Mouse (Mus musculus) heart, embryonic 12.5 days (tissue): ENCODE data around the gene Cplx3. TPM values are rescaled to one million over a fixed set of nuclear protein-coding genes. Genes with fewer than 3 reads are reported as not detected.

Source experiments
- ATAC-seq: fragments of 200-750 bp; cut with Nextera tagmentation; 2 replicates; pipeline ENCODE4 v1.8.0; 2017; ENCODE audit warnings: moderate TSS enrichment, moderate library complexity; ENCODE audit not compliant: insufficient number of reproducible peaks, low FRiP score
- H3K27ac ChIP-seq: fragments of 300-500 bp; sonication (generic); 2 replicates; pipeline ENCODE4 v1.5.1; 2016; ENCODE audit warnings: mild to moderate bottlenecking, moderate library complexity; ENCODE audit not compliant: poor library complexity, severe bottlenecking
- H3K27me3 ChIP-seq: fragments of 300-500 bp; sonication (generic); replicated peaks from 2 replicates; pipeline ENCODE4 v1.6.1; 2016; ENCODE audit warnings: mild to moderate bottlenecking, moderate library complexity
- H3K36me3 ChIP-seq: fragments of 300-500 bp; sonication (generic); 2 replicates; pipeline ENCODE4 v1.6.1; 2016; ENCODE audit warnings: mild to moderate bottlenecking, moderate library complexity
- H3K4me1 ChIP-seq: fragments of 300-500 bp; sonication (generic); replicated peaks from 2 replicates; pipeline ENCODE4 v1.6.1; 2016; ENCODE audit warnings: mild to moderate bottlenecking
- H3K4me2 ChIP-seq: fragments of 300-500 bp; sonication (generic); 2 replicates; pipeline ENCODE4 v1.6.1; 2016; ENCODE audit warnings: mild to moderate bottlenecking, moderate library complexity
- H3K4me3 ChIP-seq: fragments of 300-500 bp; sonication (generic); 2 replicates; pipeline ENCODE4 v1.5.1; 2016; ENCODE audit warnings: mild to moderate bottlenecking
- H3K9ac ChIP-seq: fragments of 300-500 bp; sonication (generic); 2 replicates; pipeline ENCODE4 v1.6.1; 2016; ENCODE audit warnings: mild to moderate bottlenecking, moderate library complexity
- H3K9me3 ChIP-seq: fragments of 300-500 bp; sonication (generic); replicated peaks from 2 replicates; pipeline ENCODE4 v1.6.1; 2016; ENCODE audit warnings: mild to moderate bottlenecking, moderate library complexity
- WGBS: fragments of 180-500 bp; shearing (Covaris S2); methylation state at CpG from one replicate; pipeline ENCODE4 v1.1.7; 2016; 5-methylcytosine and 5-hydroxymethylcytosine counted together
- polyA plus RNA-seq: library from polyadenylated mRNA; unstranded; fragments of >200 nt; fragmentation: Nextera tagmentation; extraction: Ambion mirVana; gene quantifications from 2 replicates; pipeline ENCODE4 v1.2.1, GENCODE M21; 2016

Gene Cplx3
- polyA plus RNA-seq, 1 experiment from 2014 or later: not detected

DNA sequence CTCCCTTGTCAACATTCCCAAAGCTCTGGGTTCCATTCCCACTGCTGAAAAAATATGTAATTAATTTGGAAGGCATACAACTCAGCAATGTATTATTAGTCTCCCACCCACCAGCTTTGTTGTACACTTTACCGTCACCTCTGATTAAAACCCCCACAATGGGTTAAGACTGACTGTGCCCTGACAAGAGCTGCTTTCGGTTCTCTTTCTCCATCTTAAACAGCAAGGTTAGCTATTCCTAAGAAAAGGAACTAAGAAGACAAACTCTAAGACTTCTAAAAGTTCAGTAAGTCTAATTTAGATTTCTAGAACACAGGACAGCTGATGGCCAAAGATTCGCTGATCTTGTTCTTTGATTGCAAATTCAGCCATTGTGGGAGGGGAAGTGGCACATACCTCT, 48.9 kb downstream of the Cplx3 start:
- no peak overlapping the region for H3K4me2 ChIP-seq
- no peak overlapping the region for H3K9ac ChIP-seq
- H3K36me3 ChIP-seq: no peaks in the 10 kb centered on the region
- ATAC-seq: no peak
- H3K4me1 ChIP-seq: peaks cover 15% of the 10 kb centered on the region
- WGBS: 72% methylated on average over 3 of the region's 3 CpGs
- H3K27ac ChIP-seq: no peak overlapping the region
- H3K4me3 ChIP-seq: no peak overlapping the region
- no peaks in the 10 kb centered on the region for H3K27me3 ChIP-seq
- H3K9me3 ChIP-seq: no peaks in the 10 kb centered on the region

DNA sequence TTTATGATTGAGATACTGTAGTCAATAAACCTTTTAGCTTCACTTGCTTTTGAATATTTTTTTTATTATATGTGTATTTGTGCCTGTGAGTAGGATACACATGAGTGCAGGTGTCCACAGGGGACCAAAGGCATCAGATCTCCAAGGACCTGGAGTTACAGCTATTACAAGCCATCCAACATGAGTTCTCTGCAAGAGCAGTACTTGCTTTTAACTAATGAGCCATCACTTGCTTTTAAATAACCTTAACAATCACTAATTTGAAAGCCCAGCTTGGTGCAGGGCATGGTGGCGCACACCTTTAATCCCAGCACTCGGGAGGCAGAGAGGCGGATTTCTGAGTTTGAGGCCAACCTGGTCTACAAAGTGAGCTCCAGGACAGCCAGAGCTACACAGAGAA, 51.3 kb downstream of the Cplx3 start:
- peaks cover 17% of the 10 kb centered on the region for H3K4me1 ChIP-seq
- 63% methylated on average over 3 of the region's 3 CpGs for WGBS
- no peak overlapping the region for H3K4me3 ChIP-seq
- no peak overlapping the region for H3K9ac ChIP-seq
- no peak overlapping the region for H3K27ac ChIP-seq
- no peaks in the 10 kb centered on the region for H3K27me3 ChIP-seq
- no peak overlapping the region for H3K4me2 ChIP-seq
- no peak for ATAC-seq
- H3K9me3 ChIP-seq: no peaks in the 10 kb centered on the region
- H3K36me3 ChIP-seq: no peaks in the 10 kb centered on the region; the same call in 1 of the 2 replicates

DNA sequence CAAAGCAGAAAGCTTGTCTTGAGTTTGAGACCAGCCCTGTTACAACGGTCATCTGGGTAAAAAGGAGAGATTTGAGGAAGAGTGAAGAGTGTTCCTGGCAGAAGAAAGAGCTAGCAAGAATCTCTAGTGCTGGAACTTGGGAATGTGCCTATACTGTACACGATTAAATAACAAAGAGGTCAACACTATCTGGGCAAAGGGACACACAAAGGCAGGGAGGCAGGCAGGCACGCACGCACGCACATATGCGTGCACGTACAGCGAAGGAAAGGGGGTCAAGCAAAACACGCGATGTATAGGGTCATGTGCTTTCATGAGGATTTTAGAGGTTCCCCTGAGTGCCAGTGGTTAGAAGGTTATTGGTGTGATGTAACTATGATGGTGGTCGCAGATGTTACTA, 53.0 kb downstream of the Cplx3 start:
- peaks cover 32% of the 10 kb centered on the region for H3K4me1 ChIP-seq
- H3K4me3 ChIP-seq: no peak overlapping the region
- WGBS: 64% methylated on average over 11 of the region's 11 CpGs
- H3K27me3 ChIP-seq: no peaks in the 10 kb centered on the region
- no peak overlapping the region for H3K27ac ChIP-seq
- no peaks in the 10 kb centered on the region for H3K9me3 ChIP-seq
- ATAC-seq: no peak
- no peak overlapping the region for H3K9ac ChIP-seq
- peaks cover 15% of the 10 kb centered on the region for H3K36me3 ChIP-seq
- no peak overlapping the region for H3K4me2 ChIP-seq

DNA sequence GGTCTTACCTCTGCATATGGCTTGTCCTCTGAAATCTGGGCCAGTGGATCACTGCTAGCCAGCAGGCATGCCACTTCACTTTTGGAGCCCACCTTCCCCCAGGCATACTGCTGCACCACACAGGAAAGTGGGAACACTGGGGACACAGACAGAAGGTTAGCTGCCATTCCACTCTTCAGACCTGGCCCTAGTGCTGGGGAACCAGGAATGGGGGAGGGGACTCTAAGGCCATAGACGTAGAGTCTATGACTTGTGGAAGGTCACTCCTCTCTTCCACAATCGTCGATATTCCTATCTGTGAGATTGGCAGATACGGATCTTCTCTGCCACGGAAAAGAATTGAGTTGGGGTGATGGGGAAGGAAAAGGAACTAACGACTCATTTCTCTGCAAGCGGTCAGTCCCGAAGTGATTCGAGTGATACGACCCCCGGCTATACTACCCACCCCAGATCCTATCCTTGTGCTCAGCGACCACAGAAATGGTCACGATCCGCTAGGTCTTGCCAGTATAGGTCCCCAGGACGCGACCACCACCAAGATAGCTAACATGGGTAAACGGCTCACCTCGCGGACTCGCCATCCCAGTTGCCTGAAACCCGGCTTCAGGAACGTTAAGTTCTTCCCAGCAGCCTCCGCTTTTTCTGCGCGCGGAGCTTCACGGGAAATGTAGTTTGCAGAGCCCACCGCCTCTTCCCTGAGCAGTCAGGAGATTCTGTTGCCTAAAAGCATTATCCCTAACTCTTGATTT, 53.8 kb downstream of the Cplx3 start, which contains the start of gene Mpi:
Gene Mpi (minus strand): TSS at position 625 of the 749 bp plus-strand sequence.
- Histone ChIP-seq H3K36me3 (peaks cover 21% of the 10 kb centered on the region), H3K4me3 (peak within 1 kb of the TSS; percentile 79), H3K27ac (no peak within 1 kb of the TSS), H3K9me3 (no peaks in the 10 kb centered on the region), H3K4me2 (peak within 1 kb of the TSS; percentile 84), H3K27me3 (no peaks in the 10 kb centered on the region), H3K9ac (peak within 1 kb of the TSS; percentile 84), H3K4me1 (peaks cover 40% of the 10 kb centered on the region)
- under 1% methylated on average over 28 of the region's 28 CpGs for WGBS
- peak; percentile 40; the same call in 1 of the 2 replicates for ATAC-seq

DNA sequence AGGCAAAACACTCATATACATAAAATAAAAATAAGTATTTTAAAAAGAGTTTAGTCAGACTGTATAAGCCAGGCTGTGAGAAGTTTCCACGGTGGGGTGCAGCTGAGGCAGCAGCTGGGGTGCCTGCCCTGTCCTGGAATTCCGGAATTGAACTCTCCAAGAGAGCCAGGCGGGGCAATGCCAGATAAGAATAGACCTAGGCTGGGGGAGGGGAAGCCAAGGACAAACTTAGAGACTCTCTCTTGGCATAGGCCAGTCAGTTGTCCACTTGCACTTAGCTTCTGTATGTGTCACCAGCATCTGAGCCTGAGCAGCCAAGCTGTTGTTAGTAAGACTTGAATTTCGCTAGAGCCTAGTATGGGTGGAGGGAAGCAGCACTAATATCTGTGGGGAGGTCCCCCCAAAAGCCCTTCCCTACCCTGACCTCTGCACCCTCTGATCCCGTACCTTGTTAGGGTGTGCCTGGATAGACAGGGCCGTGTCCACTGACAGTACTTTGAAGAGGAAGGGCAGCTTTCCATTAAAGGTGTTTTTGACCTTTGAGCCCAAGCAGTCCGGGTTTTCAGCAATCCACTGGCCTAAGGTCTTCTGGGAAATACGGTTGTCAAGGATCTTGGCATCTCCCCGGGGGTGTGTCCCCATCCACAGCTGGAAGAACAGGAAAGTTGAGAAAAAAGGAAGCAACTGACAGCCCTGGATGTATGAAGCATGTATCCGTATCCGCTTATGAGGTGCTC, 55.8 kb downstream of the Cplx3 start:
- ATAC-seq: peak; percentile 52; the same call in 1 of the 2 replicates
- Histone ChIP-seq H3K9me3 (no peaks in the 10 kb centered on the region), H3K9ac (peak overlapping the region; percentile 36; the same call in 1 of the 2 replicates), H3K4me3 (peak overlapping the region; percentile 9; the same call in 1 of the 2 replicates), H3K4me2 (peak overlapping the region; percentile 43), H3K27ac (peak overlapping the region; percentile 93), H3K4me1 (peaks cover 42% of the 10 kb centered on the region), H3K36me3 (peaks cover 39% of the 10 kb centered on the region), H3K27me3 (no peaks in the 10 kb centered on the region)
- WGBS: 56% methylated on average over 11 of the region's 11 CpGs

Other genes starting within 250 kb of the Cplx3 start
- gene Ppcdc, start 166.2 kb downstream of the Cplx3 start, polyA plus RNA-seq: 19.4 and 20.2 TPM in 2 replicates
- 11.8 and 12.3 TPM in 2 replicates for gene Scamp5, start 138.2 kb downstream of the Cplx3 start, polyA plus RNA-seq
- 12.9 and 14.2 TPM in 2 replicates for gene Rpp25, start 102.3 kb downstream of the Cplx3 start, polyA plus RNA-seq
- gene Cox5a, start 85.0 kb downstream of the Cplx3 start, polyA plus RNA-seq: 1,377 and 1,385 TPM in 2 replicates
- gene Fam219b, start 68.8 kb downstream of the Cplx3 start, polyA plus RNA-seq: 12.8 TPM in 2 replicates
- gene Mpi, start 53.5 kb downstream of the Cplx3 start, polyA plus RNA-seq: 75.6 and 82.6 TPM in 2 replicates
- gene Scamp2, start 45.3 kb downstream of the Cplx3 start, polyA plus RNA-seq: 52.5 and 55.6 TPM in 2 replicates
- 18.1 and 19.5 TPM in 2 replicates for gene Ulk3, start 16.8 kb downstream of the Cplx3 start, polyA plus RNA-seq
- gene Lman1l, start 14.5 kb upstream of the Cplx3 start, polyA plus RNA-seq: not detected in 2 replicates
- 16.4 TPM in 2 replicates for gene Csk, start 47.4 kb upstream of the Cplx3 start, polyA plus RNA-seq
- gene Cyp1a2, start 77.4 kb upstream of the Cplx3 start, polyA plus RNA-seq: not detected in 2 replicates
- gene Cyp1a1, start 81.6 kb upstream of the Cplx3 start, polyA plus RNA-seq: not detected in 2 replicates
- 21.2 and 21.3 TPM in 2 replicates for gene Edc3, start 102.3 kb upstream of the Cplx3 start, polyA plus RNA-seq
- gene Clk3, start 159.6 kb upstream of the Cplx3 start, polyA plus RNA-seq: 67.0 and 68.1 TPM in 2 replicates
- 27.0 and 29.8 TPM in 2 replicates for gene Arid3b, start 230.5 kb upstream of the Cplx3 start, polyA plus RNA-seq